Mouse (Mus musculus): ENCODE measurements at regions not wholly inside any gene's neighbourhood (a gene's known extent, or its start where the extent isn't known, plus 50 kb on each side); places are given as distances from the start of the nearest gene placed in this dataset.

DNA sequence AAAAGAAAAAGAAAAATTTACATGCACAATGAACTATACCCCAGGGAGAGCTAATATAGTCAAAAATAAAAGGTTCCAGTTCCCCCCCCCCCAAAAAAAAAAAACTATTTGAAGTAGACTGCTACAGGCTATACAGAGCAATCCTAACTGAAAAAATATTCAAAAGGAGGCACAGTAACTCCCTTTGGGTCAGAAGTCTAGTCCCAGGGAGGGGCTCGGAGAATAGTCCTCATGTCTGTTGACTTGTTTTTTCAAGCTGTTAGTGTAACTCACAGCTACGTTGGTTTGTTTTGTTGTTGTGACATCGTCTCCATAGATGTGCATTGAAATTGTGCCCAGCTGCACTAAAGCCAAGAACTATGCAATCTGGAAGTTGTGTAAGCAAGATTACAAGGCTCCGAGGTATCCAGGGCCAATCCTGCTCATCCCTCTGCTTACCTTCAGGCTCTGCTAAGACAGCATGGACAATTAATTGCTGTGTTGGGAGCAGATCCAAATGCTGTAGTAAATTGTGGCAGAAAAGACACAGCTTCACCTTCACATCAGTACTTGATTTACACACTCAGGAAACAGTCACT, 137.2 kb upstream of the Pnpt1 start:
- WGBS, result 56% methylated on average over 4 of the region's 4 CpGs
- no peaks in the 10 kb centered on the region for H3K27me3 ChIP-seq (ENCODE audit: control insufficient read depth, insufficient read depth, low read length)
- no peak overlapping the region for H3K9ac ChIP-seq (ENCODE audit: low read length)
- no peaks in the 10 kb centered on the region for H3K9me3 ChIP-seq (ENCODE audit: control insufficient read depth, low read length)
- H3K36me3 ChIP-seq (ENCODE audit: control insufficient read depth, insufficient read depth, low read length), result no peaks in the 10 kb centered on the region
- ATAC-seq (ENCODE audit: low FRiP score, low TSS enrichment), result no peak
- no peak overlapping the region for H3K27ac ChIP-seq (replicated peaks)
- TF ChIP-seq CTCF (IDR thresholded peaks at IDR 0.05; ENCODE audit: low read depth) (no peak), EP300 (optimal IDR thresholded peaks at IDR 0.05) (no peak)
- no peak overlapping the region for H3K4me3 ChIP-seq (ENCODE audit: low read depth, low read length)
- no peak for DNase-seq (ENCODE audit: low spot score)
- no peaks in the 10 kb centered on the region for H3K4me1 ChIP-seq (replicated peaks; ENCODE audit: control insufficient read depth, insufficient read depth)
- H3K4me2 ChIP-seq (replicated peaks; ENCODE audit: low read depth), result no peak overlapping the region

- Histone ChIP-seq H3K9me3 (ENCODE audit: control insufficient read depth, low read length) (no peaks in the 10 kb centered on the region), H3K9ac (ENCODE audit: low read length) (no peak overlapping the region), H3K4me1 (replicated peaks; ENCODE audit: control insufficient read depth, insufficient read depth) (no peaks in the 10 kb centered on the region), H3K27ac (replicated peaks) (no peak overlapping the region), H3K4me3 (ENCODE audit: low read depth, low read length) (no peak overlapping the region), H3K27me3 (ENCODE audit: control insufficient read depth, insufficient read depth, low read length) (no peaks in the 10 kb centered on the region), H3K36me3 (ENCODE audit: control insufficient read depth, insufficient read depth, low read length) (no peaks in the 10 kb centered on the region), H3K4me2 (replicated peaks; ENCODE audit: low read depth) (no peak overlapping the region)
- ATAC-seq (ENCODE audit: low FRiP score, low TSS enrichment) (no peak), DNase-seq (ENCODE audit: low spot score) (no peak)
- no peak for TF ChIP-seq EP300 (optimal IDR thresholded peaks at IDR 0.05)
- TF ChIP-seq CTCF (IDR thresholded peaks at IDR 0.05; ENCODE audit: low read depth), result no peak
- 64% methylated on average over 3 of the region's 3 CpGs for WGBS
These were observed 132.0 kb upstream of the Pnpt1 start for GRCm38 (mm10) chr11:28998314-28999106.

- Histone ChIP-seq H3K36me3 (ENCODE audit: control insufficient read depth, insufficient read depth, low read length) (no peaks in the 10 kb centered on the region), H3K4me3 (ENCODE audit: low read depth, low read length) (no peak overlapping the region), H3K4me2 (replicated peaks; ENCODE audit: low read depth) (no peak overlapping the region), H3K4me1 (replicated peaks; ENCODE audit: control insufficient read depth, insufficient read depth) (no peaks in the 10 kb centered on the region), H3K9ac (ENCODE audit: low read length) (no peak overlapping the region), H3K9me3 (ENCODE audit: control insufficient read depth, low read length) (no peaks in the 10 kb centered on the region), H3K27me3 (ENCODE audit: control insufficient read depth, insufficient read depth, low read length) (no peaks in the 10 kb centered on the region), H3K27ac (replicated peaks) (no peak overlapping the region)
- ATAC-seq (ENCODE audit: low FRiP score, low TSS enrichment), result no peak
- DNase-seq (ENCODE audit: low spot score), result no peak
- 53% methylated on average over 1 of the region's 1 CpGs for WGBS
- TF ChIP-seq CTCF (IDR thresholded peaks at IDR 0.05; ENCODE audit: low read depth) (no peak), EP300 (optimal IDR thresholded peaks at IDR 0.05) (no peak)
These were observed 131.3 kb upstream of the Pnpt1 start for GRCm38 (mm10) chr11:28999196-28999595.

DNA sequence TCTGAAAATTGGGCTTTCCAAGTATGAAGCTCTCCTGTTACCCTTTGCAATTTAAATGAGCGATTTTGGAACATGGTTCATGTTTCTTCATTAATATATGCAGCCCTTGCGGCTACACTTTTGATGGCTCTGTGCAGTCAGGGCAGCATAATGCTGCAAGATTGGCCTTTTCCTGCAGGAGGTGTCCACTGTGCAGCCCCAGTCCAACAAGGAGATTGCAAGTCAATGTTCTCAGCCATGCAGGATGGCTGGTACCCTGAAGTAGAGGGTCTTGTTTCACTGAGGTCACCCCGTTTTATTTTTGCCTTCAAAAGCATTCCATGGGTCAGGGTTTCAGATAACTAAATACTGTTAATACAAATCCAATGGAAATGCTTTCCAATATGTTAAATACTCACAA, 130.9 kb upstream of the Pnpt1 start:
- DNase-seq (ENCODE audit: low spot score) (no peak), ATAC-seq (ENCODE audit: low FRiP score, low TSS enrichment) (no peak)
- Histone ChIP-seq H3K4me1 (replicated peaks; ENCODE audit: control insufficient read depth, insufficient read depth) (no peaks in the 10 kb centered on the region), H3K27ac (replicated peaks) (no peak overlapping the region), H3K36me3 (ENCODE audit: control insufficient read depth, insufficient read depth, low read length) (no peaks in the 10 kb centered on the region), H3K9ac (ENCODE audit: low read length) (no peak overlapping the region), H3K9me3 (ENCODE audit: control insufficient read depth, low read length) (no peaks in the 10 kb centered on the region), H3K4me3 (ENCODE audit: low read depth, low read length) (no peak overlapping the region), H3K27me3 (ENCODE audit: control insufficient read depth, insufficient read depth, low read length) (no peaks in the 10 kb centered on the region), H3K4me2 (replicated peaks; ENCODE audit: low read depth) (no peak overlapping the region)
- TF ChIP-seq EP300 (optimal IDR thresholded peaks at IDR 0.05) (no peak), CTCF (IDR thresholded peaks at IDR 0.05; ENCODE audit: low read depth) (no peak)
- 75% methylated on average over 3 of the region's 3 CpGs for WGBS

- H3K27ac ChIP-seq (replicated peaks), result no peak overlapping the region
These were observed 130.3 kb upstream of the Pnpt1 start for GRCm38 (mm10) chr11:29000212-29000611.

GRCm38 (mm10) chr11:29017406-29017805, 113.1 kb upstream of the Pnpt1 start:
- Histone ChIP-seq H3K36me3 (ENCODE audit: control insufficient read depth, insufficient read depth, low read length) (no peaks in the 10 kb centered on the region), H3K4me3 (ENCODE audit: low read depth, low read length) (no peak overlapping the region), H3K27me3 (ENCODE audit: control insufficient read depth, insufficient read depth, low read length) (no peaks in the 10 kb centered on the region), H3K4me1 (replicated peaks; ENCODE audit: control insufficient read depth, insufficient read depth) (no peaks in the 10 kb centered on the region), H3K4me2 (replicated peaks; ENCODE audit: low read depth) (no peak overlapping the region), H3K9me3 (ENCODE audit: control insufficient read depth, low read length) (no peaks in the 10 kb centered on the region), H3K9ac (ENCODE audit: low read length) (no peak overlapping the region), H3K27ac (replicated peaks) (no peak overlapping the region)
- ATAC-seq (ENCODE audit: low FRiP score, low TSS enrichment) (no peak), DNase-seq (ENCODE audit: low spot score) (no peak)
- TF ChIP-seq EP300 (optimal IDR thresholded peaks at IDR 0.05) (no peak), CTCF (IDR thresholded peaks at IDR 0.05; ENCODE audit: low read depth) (no peak)
- 56% methylated on average over 1 of the region's 1 CpGs for WGBS

More at GRCm38 (mm10) chr11:29000212-29000611, 130.3 kb upstream of the Pnpt1 start:
- Histone ChIP-seq H3K4me2 (replicated peaks; ENCODE audit: low read depth) (no peak overlapping the region), H3K4me3 (ENCODE audit: low read depth, low read length) (no peak overlapping the region), H3K36me3 (ENCODE audit: control insufficient read depth, insufficient read depth, low read length) (no peaks in the 10 kb centered on the region), H3K27me3 (ENCODE audit: control insufficient read depth, insufficient read depth, low read length) (no peaks in the 10 kb centered on the region), H3K9me3 (ENCODE audit: control insufficient read depth, low read length) (no peaks in the 10 kb centered on the region), H3K4me1 (replicated peaks; ENCODE audit: control insufficient read depth, insufficient read depth) (no peaks in the 10 kb centered on the region), H3K9ac (ENCODE audit: low read length) (no peak overlapping the region)
- DNase-seq (ENCODE audit: low spot score), result no peak
- WGBS, result 60% methylated on average over 2 of the region's 2 CpGs
- ATAC-seq (ENCODE audit: low FRiP score, low TSS enrichment), result no peak
- no peak for TF ChIP-seq CTCF (IDR thresholded peaks at IDR 0.05; ENCODE audit: low read depth)
- no peak for TF ChIP-seq EP300 (optimal IDR thresholded peaks at IDR 0.05)

Data from stomach, postnatal 0 days (tissue).